Mouse (Mus musculus) heart, embryonic 11.5 days (tissue): ENCODE data around the gene St6galnac3. TPM values are rescaled to one million over a fixed set of nuclear protein-coding genes. Genes with fewer than 3 reads are reported as not detected.

Experiments
- ATAC-seq: fragments of 200-750 bp; cut with Nextera tagmentation; replicated peaks from 2 replicates; pipeline ENCODE4 v1.8.0; 2017; ENCODE audit warnings: moderate library complexity; ENCODE audit not compliant: insufficient number of reproducible peaks, low FRiP score, low TSS enrichment
- H3K27ac ChIP-seq: fragments of 300-500 bp; sonication (generic); 2 replicates; pipeline ENCODE4 v1.5.1; 2014; ENCODE audit warnings: mild to moderate bottlenecking, low read depth, low read length
- H3K27me3 ChIP-seq: fragments of 300-500 bp; sonication (generic); 2 replicates; pipeline ENCODE4 v1.6.1; 2014; ENCODE audit warnings: mild to moderate bottlenecking, low read length, mixed read lengths; ENCODE audit not compliant: control insufficient read depth, insufficient read depth
- H3K36me3 ChIP-seq: fragments of 300-500 bp; sonication (generic); 2 replicates; pipeline ENCODE4 v1.6.1; 2014; ENCODE audit warnings: mild to moderate bottlenecking, low read length, moderate library complexity, mixed read lengths; ENCODE audit not compliant: control insufficient read depth, insufficient read depth
- H3K4me1 ChIP-seq: fragments of 300-500 bp; sonication (generic); 2 replicates; pipeline ENCODE4 v1.6.1; 2014; ENCODE audit warnings: low read length; ENCODE audit not compliant: control insufficient read depth, insufficient read depth
- H3K4me2 ChIP-seq: fragments of 300-500 bp; sonication (generic); 2 replicates; pipeline ENCODE4 v1.6.1; 2014; ENCODE audit warnings: mild to moderate bottlenecking, moderate library complexity
- H3K4me3 ChIP-seq: fragments of 300-500 bp; sonication (generic); 2 replicates; pipeline ENCODE4 v1.5.1; 2014; ENCODE audit warnings: low read depth, low read length
- H3K9ac ChIP-seq: fragments of 300-500 bp; sonication (generic); 2 replicates; pipeline ENCODE4 v1.6.1; 2014; ENCODE audit warnings: mild to moderate bottlenecking, low read depth, low read length, moderate library complexity
- H3K9me3 ChIP-seq: fragments of 300-500 bp; sonication (generic); replicated peaks from 2 replicates; pipeline ENCODE4 v1.6.1; 2016; ENCODE audit warnings: low read length; ENCODE audit not compliant: control insufficient read depth
- WGBS: fragments of 180-500 bp; shearing (Covaris S2); extraction: QIAGEN DNeasy Blood & Tissue Kit; methylation state at CpG from one replicate; pipeline ENCODE4 v1.1.7; 2014; ENCODE audit not compliant: insufficient replicate concordance; 5-methylcytosine and 5-hydroxymethylcytosine counted together
- polyA plus RNA-seq: library from polyadenylated mRNA; unstranded; fragments of >200 nt; fragmentation: Nextera tagmentation; extraction: Ambion mirVana; gene quantifications from 2 replicates; pipeline ENCODE4 v1.2.1, GENCODE M21; 2014

The St6galnac3 gene
- polyA plus RNA-seq, 1 experiment from 2014 or later = 29.6 TPM

DNA sequence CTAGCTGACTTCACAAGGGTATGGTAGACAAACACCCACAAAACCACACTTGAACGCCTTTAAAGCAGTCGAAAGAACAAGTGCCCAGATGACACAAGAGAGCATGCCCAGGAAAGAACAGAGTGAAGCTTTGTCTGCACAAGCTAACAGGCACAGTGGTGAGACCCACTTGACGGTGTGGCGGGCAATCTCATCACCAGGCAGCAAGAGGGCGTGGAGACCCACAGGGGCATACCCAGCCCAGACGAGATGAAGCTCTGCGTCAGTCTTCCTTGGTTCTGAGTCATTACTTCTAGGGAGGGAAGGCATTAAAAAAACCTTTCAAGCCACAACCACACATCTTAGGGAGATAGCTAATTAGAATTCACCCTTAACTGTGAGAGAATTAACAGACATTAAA, 79.2 kb downstream of the St6galnac3 start:
- ATAC-seq = no peak
- H3K27ac ChIP-seq = no peak overlapping the region
- no peaks in the 10 kb centered on the region for H3K36me3 ChIP-seq
- H3K4me1 ChIP-seq = no peaks in the 10 kb centered on the region
- no peak overlapping the region for H3K4me2 ChIP-seq
- WGBS = 66% methylated on average over 7 of the region's 7 CpGs
- no peak overlapping the region for H3K4me3 ChIP-seq
- no peaks in the 10 kb centered on the region for H3K27me3 ChIP-seq
- H3K9me3 ChIP-seq = no peaks in the 10 kb centered on the region
- no peak overlapping the region for H3K9ac ChIP-seq

GRCm38 (mm10) chr3:153643822-153644519, 81.0 kb downstream of the St6galnac3 start:
- H3K4me1 ChIP-seq = no peaks in the 10 kb centered on the region
- ATAC-seq = no peak
- 84% methylated on average over 20 of the region's 20 CpGs for WGBS
- no peak overlapping the region for H3K4me3 ChIP-seq
- no peak overlapping the region for H3K9ac ChIP-seq
- H3K9me3 ChIP-seq = no peaks in the 10 kb centered on the region
- H3K27ac ChIP-seq = no peak overlapping the region
- H3K4me2 ChIP-seq = no peak overlapping the region
- H3K27me3 ChIP-seq = no peaks in the 10 kb centered on the region
- no peaks in the 10 kb centered on the region for H3K36me3 ChIP-seq

- H3K9ac ChIP-seq = no peak overlapping the region
- 90% methylated on average over 14 of the region's 14 CpGs for WGBS
- H3K36me3 ChIP-seq = no peaks in the 10 kb centered on the region
- H3K27ac ChIP-seq = no peak overlapping the region
- H3K4me1 ChIP-seq = no peaks in the 10 kb centered on the region
- no peak for ATAC-seq
- H3K4me2 ChIP-seq = no peak overlapping the region
- H3K27me3 ChIP-seq = no peaks in the 10 kb centered on the region
- no peaks in the 10 kb centered on the region for H3K9me3 ChIP-seq
- H3K4me3 ChIP-seq = no peak overlapping the region
Observed at GRCm38 (mm10) chr3:153642826-153643225, 82.1 kb downstream of the St6galnac3 start.

- 81% methylated on average over 5 of the region's 5 CpGs for WGBS
- no peaks in the 10 kb centered on the region; the same call in 1 of the 2 replicates for H3K4me1 ChIP-seq
- H3K27me3 ChIP-seq = no peaks in the 10 kb centered on the region
- no peak overlapping the region for H3K4me3 ChIP-seq
- no peak for ATAC-seq
- H3K36me3 ChIP-seq = no peaks in the 10 kb centered on the region
- H3K9ac ChIP-seq = no peak overlapping the region
- H3K27ac ChIP-seq = no peak overlapping the region
- H3K9me3 ChIP-seq = no peaks in the 10 kb centered on the region
- H3K4me2 ChIP-seq = no peak overlapping the region
Observed at GRCm38 (mm10) chr3:153641805-153642204, 83.2 kb downstream of the St6galnac3 start.

GRCm38 (mm10) chr3:153637336-153637735, 87.6 kb downstream of the St6galnac3 start:
- ATAC-seq = no peak
- WGBS = no CpG with 5 or more reads among the region's 1 CpGs

GRCm38 (mm10) chr3:153636804-153637153, 88.2 kb downstream of the St6galnac3 start:
- Histone ChIP-seq H3K27ac (no peak overlapping the region; the same call in 1 of the 2 replicates), H3K9me3 (no peaks in the 10 kb centered on the region), H3K4me1 (no peaks in the 10 kb centered on the region; the same call in 1 of the 2 replicates), H3K27me3 (no peaks in the 10 kb centered on the region), H3K4me2 (no peak overlapping the region), H3K36me3 (no peaks in the 10 kb centered on the region), H3K9ac (no peak overlapping the region), H3K4me3 (no peak overlapping the region)
- no peak for ATAC-seq
- WGBS = 66% methylated on average over 7 of the region's 7 CpGs

More at GRCm38 (mm10) chr3:153637336-153637735, 87.6 kb downstream of the St6galnac3 start:
- Histone ChIP-seq H3K9me3 (no peaks in the 10 kb centered on the region), H3K36me3 (no peaks in the 10 kb centered on the region), H3K4me1 (no peaks in the 10 kb centered on the region; the same call in 1 of the 2 replicates), H3K9ac (no peak overlapping the region), H3K4me2 (no peak overlapping the region), H3K27ac (no peak overlapping the region), H3K27me3 (no peaks in the 10 kb centered on the region), H3K4me3 (no peak overlapping the region)

GRCm38 (mm10) chr3:153636094-153636803, 88.7 kb downstream of the St6galnac3 start:
- no peak for ATAC-seq
- Histone ChIP-seq H3K4me2 (no peak overlapping the region), H3K9me3 (no peaks in the 10 kb centered on the region), H3K27ac (no peak overlapping the region; the same call in 1 of the 2 replicates), H3K4me3 (no peak overlapping the region), H3K4me1 (no peaks in the 10 kb centered on the region; the same call in 1 of the 2 replicates), H3K9ac (no peak overlapping the region), H3K27me3 (no peaks in the 10 kb centered on the region), H3K36me3 (no peaks in the 10 kb centered on the region)
- 66% methylated on average over 2 of the region's 2 CpGs for WGBS

DNA sequence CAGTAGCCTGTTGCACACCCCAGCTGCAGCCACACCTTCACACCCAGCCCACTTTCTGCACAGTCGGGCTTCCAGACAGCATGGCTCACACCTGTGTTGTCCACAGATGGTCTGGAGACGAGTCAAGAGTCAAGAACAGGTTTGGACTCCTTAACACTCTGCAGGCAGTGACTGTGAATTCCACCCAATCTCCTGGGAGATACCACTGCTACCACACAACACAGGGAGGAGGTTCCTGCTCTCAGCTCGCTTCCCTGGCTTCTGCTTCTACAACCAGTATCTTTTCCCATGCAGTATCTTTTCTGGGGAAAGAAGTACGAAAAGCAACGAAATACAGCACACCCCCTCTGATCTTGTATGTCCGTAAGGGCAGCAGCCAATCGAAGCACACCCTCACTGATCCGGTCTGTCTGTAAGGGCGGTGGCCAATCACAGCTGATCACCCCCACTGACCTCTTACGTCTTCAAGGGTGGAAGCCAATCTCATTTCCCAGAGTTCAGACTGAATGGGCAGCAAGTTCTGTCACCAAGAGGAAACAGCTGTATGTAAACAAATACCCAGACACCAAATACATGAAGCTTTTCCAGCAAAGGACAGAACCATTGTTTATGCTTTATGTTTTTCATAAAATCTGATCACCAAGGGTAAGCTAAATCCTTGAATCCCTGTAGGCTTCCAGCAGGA, 92.8 kb downstream of the St6galnac3 start:
- no peak for ATAC-seq
- WGBS = 56% methylated on average over 10 of the region's 10 CpGs
- no peak overlapping the region for H3K4me2 ChIP-seq
- H3K9me3 ChIP-seq = no peaks in the 10 kb centered on the region
- H3K27me3 ChIP-seq = no peaks in the 10 kb centered on the region
- H3K9ac ChIP-seq = no peak overlapping the region
- H3K27ac ChIP-seq = no peak overlapping the region
- H3K4me1 ChIP-seq = no peaks in the 10 kb centered on the region; the same call in 1 of the 2 replicates
- no peak overlapping the region for H3K4me3 ChIP-seq
- no peaks in the 10 kb centered on the region for H3K36me3 ChIP-seq
